Mouse (Mus musculus) kidney, adult 8-10 months (tissue): ENCODE results near the gene Hoxa4.
A peak's percentile ranks its signal among the peaks of the same experiment; 100 is the strongest.

Experiments
- DNase-seq, 2 experiments: peaks; one replicate each; pipeline ENCODE4 v3.0.0; 2022

Gene Hoxa4

DNA sequence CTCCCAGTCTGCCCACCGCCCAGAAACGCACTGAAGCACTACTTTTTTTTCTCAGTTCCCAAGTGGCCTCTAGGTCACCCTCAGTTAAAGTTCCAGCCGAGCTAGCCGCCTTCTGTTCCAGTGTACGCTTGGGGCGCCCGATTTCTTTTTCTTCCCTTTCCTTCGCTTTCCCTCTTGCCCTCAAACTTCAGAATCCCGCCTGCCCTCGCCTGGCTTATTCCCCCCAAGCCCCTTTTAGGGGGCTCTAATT, 11.5 kb upstream of the Hoxa4 start:
- peak; percentile 45 to 48 for DNase-seq

DNA sequence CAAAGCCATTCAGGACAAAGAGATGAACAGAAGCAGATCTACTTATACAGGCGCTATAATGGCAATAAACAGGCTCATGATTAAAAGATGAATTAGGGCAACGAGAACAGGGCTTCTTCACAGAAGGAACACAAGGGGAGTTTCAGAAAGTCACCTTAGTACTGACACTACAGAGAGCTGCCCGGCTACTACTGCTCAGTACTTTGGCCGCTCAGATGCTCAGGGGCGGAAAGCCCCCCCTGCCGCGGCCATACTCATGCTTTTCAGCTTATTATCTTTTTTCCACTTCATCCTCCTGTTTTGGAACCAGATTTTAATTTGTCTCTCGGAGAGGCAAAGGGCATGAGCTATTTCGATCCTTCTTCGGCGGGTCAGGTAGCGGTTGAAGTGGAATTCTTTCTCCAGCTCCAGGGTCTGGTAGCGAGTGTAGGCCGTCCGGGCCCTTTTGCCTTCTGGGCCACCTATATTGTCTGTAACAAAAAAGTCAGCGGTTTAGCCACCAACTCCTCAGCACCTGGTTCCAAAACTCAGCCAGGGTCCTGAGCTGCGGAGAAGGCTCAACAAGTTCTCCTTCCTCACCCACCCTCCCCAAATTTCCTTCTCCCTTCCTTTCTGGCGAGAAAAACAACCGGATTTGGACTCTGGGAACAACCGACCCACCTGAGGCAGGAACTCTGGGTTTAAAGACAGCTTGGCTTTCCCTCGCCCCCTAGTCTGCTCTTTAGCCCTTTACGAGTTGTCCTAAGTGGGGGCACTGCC, 11.0 kb upstream of the Hoxa4 start:
- DNase-seq = no peak

DNA sequence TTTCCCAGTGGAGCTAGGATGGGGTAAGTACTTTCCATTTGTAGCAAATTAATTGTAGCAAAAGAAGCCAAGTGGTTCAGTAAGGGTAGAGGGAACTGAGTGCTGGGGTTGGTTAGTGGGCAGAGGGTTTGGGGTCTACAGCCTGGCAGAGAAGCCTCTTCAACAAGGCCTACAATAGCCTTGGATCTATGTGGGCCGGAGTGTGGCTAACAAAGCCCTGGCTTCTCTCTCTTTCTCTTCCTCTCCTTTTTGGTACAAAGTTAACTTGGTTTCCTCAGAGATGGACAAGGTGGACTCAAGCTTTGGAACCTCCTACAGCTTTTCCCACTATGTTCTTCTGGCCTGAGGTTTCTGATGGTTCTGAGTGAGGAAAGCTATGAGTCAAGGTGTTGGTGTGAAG, 9.7 kb upstream of the Hoxa4 start:
- DNase-seq = no peak

DNA sequence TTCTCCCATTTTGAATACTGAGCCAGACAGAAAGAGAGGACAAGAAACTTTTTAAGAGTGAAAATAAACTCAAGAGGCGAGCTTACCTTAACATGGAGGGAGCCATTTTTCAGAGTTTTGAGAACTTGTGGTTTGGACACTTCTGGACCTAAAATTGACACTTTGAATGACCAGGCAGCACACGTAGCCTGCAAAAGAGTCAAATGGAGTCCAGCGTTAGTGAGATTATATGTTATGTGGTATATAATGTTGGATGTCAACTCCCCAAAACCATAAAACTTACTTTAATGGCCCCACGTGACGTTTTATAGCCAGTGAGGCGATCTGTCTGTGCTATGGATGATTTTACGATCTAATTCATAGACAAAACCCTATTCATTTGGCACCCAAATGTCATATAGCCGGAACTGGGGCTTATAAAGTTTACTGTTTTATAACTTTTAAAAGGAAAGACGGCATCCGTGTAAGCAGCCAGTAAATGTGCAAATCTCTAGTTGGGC, 9.2 kb upstream of the Hoxa4 start:
- DNase-seq = no peak

DNA sequence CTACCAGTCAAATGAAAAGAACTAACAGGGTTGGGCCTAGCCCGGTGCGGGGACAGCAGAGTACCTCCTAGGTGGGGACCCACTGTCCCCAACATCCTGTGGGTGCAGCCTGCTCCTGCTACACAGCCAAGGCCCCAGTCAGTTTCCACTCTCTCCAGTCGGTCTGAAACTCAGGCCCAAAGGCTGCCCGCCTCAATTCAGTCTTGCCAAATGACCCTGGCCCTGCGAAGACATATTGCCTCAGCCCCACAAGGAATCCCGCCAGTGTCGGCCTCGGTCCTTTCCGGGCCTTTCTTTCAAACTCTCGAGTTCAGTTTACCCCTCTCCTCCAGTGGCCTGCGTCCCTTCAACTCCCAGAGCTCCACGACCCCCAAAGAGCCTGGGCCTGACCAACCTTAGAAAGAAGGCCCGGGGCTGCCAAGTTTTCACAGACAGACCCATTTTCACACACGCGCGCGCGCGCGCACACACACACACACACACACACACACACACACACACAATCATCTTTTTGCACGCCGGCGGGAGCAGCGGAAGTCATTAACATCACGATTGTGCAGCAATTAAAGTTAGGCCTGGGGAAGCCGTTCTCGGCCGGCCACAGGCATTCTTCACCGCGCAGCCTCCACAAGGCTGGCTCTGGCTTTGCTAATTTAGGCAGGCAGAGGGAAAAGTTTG, 8.7 kb upstream of the Hoxa4 start:
- DNase-seq = no peak

- DNase-seq = peak in 1 of 2 experiments; percentile 70
Observed at GRCm38 (mm10) chr6:52197271-52197670, 5.7 kb upstream of the Hoxa4 start.

GRCm38 (mm10) chr6:52196811-52197210, 5.3 kb upstream of the Hoxa4 start:
- no peak for DNase-seq

- no peak for DNase-seq
Observed at GRCm38 (mm10) chr6:52194690-52195089, 3.1 kb upstream of the Hoxa4 start.

GRCm38 (mm10) chr6:52191860-52192550, 452 bp upstream of the Hoxa4 start:
- DNase-seq = peak; percentile 82 to 87

- DNase-seq = no peak
Observed at GRCm38 (mm10) chr6:52190410-52190809, 1.1 kb downstream of the Hoxa4 start.

DNA sequence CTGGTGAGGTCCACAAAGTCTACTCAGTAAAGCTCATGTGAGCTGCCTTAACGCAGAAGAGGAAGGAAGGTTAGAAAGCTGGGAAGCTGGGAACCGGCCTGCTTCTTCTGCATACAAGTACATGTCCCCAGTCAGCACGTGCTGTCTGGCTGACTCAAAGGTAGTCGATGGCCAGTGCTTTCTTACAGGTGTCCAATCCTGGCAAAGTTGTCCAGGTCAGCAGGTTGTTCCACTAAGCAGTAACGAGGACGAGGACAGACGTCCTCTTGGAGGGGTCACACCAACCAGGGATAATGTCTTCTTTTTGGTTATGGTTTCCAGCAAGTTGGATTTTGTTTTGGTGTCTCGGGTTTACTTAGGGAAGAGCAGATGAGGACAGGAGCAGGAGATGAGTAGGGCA, 1.6 kb downstream of the Hoxa4 start:
- no peak for DNase-seq

- DNase-seq = no peak
Observed at GRCm38 (mm10) chr6:52189172-52189591, 2.4 kb downstream of the Hoxa4 start.

GRCm38 (mm10) chr6:52186500-52186899, 5.1 kb downstream of the Hoxa4 start:
- peak in 1 of 2 experiments; percentile 19 for DNase-seq

GRCm38 (mm10) chr6:52185834-52186233, 5.7 kb downstream of the Hoxa4 start:
- peak in 1 of 2 experiments; percentile 28 for DNase-seq

GRCm38 (mm10) chr6:52185222-52185621, 6.3 kb downstream of the Hoxa4 start:
- peak in 1 of 2 experiments; percentile 40 for DNase-seq

GRCm38 (mm10) chr6:52184668-52185067, 6.9 kb downstream of the Hoxa4 start:
- DNase-seq = peak in 1 of 2 experiments; percentile 26

DNA sequence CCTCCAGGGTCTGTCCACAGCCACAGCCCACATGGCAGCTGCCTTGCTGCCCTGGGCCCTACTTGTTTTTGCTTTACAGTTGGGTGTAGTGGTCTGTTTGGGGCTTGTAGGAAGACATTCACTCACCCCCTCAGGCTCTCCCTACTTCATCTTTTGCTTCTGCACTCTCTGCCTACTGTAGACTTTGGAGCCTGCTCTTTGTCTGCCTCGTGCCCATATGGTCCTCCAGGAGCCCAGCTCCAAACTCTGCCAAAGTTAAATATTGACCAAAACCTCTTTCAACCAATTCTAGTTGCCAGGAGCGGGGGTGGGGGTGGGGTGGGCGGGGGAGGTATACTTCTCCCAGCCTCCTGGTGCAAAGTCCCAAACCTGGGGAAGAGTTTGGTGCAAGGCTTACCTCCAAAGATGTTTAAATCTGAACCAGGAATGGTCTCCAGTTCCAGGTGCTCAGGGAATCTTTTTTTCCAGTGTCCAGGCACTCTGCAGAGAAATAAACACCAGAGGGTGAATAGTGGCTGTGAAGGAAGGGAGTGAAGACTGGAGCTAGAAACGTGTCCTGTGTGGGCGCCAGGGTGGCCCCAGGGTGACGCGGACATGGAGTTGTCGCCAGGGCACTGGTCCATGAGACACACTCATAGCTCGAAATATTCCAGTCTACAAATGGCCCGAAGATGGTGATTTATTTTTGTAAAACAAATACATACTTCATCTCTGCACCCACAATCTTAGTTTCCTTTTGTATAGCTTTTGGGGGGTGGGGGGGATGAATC, 8.1 kb downstream of the Hoxa4 start:
- peak; percentile 79 to 88 for DNase-seq

- peak in 1 of 2 experiments; percentile 4 for DNase-seq
Observed at GRCm38 (mm10) chr6:52182793-52183192, 8.8 kb downstream of the Hoxa4 start.

DNA sequence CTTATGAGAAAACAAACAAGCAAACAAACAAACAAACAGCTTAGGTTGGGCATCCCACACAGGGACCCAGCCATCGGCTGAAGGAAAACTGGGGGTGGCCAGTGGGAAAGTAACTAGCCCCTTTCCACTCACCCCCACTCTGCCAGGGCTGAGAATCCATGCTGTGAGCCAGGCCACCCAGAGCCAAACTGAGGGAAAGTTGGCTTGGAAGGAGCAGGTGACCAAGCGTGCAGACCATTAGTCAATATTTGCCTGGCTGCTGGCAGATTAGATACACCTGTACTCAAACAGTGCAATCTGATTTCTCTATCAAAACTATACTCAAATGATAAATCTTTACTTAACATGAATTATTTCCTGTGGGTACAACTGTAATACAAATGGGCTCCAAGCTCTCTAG, 9.5 kb downstream of the Hoxa4 start:
- DNase-seq = peak in 1 of 2 experiments; percentile 44

DNA sequence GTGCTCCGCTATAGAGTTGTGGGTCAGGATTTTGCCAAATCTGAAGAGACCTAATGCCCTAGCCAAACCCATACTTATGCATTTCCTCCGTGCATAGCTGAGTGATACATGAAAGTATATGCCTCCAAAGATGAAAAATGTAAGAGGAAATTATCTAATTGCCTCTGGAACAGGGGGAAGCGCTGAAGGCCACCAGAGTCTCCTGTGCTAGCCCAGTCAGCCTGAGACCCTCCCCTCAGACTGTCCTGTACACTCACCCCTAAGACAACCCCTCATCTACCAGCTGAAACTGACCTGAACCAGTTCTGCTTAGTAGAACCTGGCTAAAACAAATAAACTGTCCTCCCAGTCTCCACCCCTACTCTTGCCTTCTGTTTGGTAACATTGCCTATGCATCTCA, 10.8 kb downstream of the Hoxa4 start:
- DNase-seq = no peak

GRCm38 (mm10) chr6:52180213-52180710, 11.3 kb downstream of the Hoxa4 start:
- DNase-seq = no peak

DNA sequence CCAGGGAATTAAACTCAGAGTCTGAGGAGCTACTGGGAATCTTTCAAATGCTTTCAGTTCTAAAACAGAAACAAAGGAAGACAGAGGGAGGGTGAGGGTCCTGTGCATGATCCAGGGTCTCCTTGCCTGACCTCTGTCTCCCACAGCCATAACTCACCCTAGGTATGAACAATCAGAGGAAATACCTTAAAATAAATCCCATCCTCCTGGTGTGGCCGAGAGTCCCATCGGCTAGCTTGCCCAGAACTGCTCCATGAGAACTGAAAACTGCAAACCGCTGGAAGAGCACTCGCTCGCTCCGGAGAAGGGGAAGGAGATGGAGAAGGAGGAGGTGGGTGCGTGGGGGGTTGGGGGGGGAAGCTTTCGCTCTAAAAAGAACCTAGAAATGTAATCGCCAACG, 11.9 kb downstream of the Hoxa4 start:
- no peak for DNase-seq
